Mouse (Mus musculus) lung, postnatal 0 days (tissue): Measurements from ENCODE around the gene Lrrc59.

ENCODE experiments used
- CTCF ChIP-seq: IDR thresholded peaks from 2 replicates; pipeline ENCODE4 v1.5.1; 2016; ENCODE audit warnings: antibody characterized with exemption, mild to moderate bottlenecking
- EP300 ChIP-seq: IDR thresholded peaks from 2 replicates; pipeline ENCODE4 v1.6.1; 2016; ENCODE audit warnings: antibody characterized with exemption, mild to moderate bottlenecking, control low read depth

DNA sequence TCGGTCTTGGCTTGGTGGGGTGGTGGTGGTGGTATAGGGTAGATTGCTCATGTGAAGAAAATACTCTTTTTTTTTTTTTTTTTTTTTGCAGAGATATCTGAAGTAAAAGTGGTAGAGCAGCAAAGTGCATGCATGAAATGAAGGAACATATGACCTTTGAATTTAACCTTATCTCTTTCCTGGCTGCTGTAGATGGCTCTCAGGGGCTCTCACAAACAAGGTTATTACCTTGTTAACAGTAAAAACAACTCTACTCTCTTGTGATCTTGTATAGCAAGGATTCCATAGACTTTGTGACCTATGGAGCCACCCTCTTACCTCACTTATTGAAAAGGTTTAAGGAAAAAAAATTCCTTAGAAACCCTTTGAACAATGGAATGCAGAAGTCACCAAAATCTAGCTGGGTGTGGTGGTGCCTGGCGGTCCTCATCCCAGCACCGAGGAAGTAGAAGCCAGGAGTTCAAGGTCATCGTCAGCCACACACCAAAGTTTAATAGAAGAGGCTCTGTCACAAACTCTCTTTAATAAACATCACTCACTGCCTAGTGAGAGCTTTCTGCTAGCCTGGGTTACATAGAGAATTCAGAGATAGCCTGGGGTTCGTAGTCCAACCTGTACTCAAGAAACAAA is 49.3 kb upstream of the Lrrc59 start:
- TF ChIP-seq CTCF (no peak), EP300 (no peak)
